Mouse (Mus musculus): ENCODE results near the gene Plcl1.
"Not testable (repeated sequence)": the region's sequence is repeated elsewhere in the genome, so short reads cannot be mapped to it uniquely, and the experiment has no call there.

The Plcl1 gene

DNA sequence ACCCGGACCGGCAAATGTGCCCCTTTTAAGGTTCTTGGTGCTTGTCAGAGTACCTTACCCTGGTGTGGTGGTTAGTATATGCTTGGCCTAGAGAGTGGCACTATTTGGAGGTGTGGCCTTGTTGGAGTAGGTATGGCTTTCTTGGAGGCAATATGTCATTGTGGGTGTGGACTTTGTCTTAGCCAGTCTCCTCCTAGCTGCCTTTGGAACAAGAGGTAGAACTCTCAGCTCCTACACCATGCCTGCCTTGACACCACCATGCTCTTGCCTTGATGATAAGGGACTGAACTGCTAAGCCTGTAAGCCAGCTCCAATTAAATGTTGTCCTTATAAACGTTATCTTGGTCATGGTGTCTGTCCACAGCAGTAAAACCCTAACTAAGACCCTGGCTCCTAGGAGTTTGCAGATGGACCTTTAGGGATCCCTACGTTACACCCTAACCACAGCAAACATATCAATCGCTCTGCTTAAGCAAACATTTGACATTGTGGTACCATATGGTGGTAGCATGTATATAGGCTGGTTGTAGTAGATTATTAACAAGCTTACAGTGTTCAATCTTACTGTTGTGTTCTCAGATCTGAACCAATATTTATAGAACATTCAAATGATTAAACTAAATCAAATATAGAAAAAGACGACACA lies 39.4 kb downstream of the Plcl1 start:
- no peak for DNase-seq

DNA sequence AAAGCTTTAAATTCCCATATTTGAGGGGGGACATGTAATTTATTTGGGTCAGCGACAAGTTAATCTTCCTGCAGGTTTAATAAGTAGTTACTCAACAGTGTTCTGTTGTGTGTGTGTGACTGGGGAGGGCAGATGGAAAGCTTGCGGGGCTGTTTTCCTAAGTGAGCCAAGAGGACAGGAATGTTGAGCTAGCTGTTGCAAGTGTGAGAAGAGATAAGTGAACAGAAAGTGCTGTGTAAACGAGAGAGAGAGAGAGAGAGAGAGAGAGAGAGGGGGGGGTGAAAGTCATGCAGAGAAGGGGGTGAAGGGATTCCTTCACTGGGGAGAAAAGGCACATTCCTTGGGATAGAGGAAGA lies 39.9 kb downstream of the Plcl1 start:
- no peak for DNase-seq

DNA sequence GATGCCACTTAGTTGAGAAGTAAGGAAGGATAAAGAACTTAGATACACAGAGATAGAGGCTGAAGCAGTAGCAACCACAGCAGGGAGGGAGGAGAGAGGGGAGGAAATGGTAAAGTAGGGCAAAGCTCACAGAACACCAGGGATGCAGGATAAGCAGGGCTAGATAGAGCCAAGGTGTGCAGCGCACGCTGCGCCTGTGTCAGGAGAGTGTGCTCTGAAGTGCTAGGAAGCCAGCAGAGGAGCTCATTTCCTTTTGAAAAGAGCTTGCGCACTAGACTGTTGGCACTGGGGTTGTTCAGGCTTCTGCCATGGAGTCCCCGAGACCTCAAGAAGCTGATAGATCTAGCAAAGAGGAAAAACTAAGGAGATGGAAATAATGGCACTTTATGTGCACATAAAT lies 40.6 kb downstream of the Plcl1 start:
- DNase-seq: no peak

DNA sequence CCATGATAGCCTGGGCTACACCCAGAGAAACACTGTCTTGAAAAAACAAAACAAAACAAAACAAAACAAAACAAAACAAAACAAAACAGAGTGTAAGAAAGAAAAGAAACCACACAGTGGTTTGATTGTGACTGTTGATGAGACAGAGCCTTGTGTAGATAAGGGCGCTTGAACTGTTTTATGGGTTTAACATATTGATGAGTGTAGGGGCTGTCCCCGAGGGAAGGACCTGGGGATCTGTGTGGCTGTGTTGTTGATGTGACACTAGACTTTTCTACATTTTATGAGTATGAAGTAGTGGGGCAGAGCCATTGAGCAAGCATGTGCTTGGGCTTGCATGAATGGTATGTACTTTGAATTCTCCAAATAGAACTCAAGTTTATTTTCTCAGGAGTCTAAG lies 41.2 kb downstream of the Plcl1 start:
- DNase-seq: no peak

DNA sequence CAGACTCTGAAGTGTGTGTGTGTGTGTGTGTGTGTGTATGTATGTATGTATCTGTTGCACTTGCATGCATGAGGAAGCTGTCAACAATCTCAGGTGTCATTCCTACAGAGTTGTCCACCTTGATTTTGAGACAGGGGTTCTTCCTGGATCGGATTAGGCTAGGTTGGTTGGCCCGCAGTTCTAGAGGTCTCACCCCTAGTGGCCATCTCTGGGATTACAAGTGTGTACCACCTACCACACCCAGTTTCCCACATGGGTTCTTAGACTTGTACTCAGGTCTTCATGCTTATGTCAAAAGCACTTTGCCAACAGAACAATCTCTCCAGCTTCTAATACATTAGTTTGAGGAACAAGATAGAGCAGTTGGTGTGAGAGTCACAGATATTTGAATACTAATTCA lies 41.9 kb downstream of the Plcl1 start:
- no peak for DNase-seq

DNA sequence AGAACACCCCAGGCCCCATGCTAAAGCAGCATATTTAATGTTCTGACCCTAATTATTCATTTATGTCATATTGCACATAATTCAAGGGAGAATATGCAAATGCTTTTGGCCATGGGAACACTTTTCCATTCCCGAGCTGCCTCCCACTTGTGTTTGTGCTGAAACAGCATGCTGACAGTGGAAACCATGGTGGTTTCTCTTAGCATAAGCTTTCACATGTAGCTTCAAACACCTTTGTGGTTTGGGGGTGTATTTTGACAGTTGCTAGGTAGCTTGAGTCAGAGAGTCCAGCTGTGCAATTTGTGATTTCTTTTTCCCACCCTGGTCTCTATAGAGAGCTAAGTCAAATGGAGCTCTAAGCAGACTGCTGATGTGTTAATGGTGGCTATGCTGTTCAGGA lies 42.4 kb downstream of the Plcl1 start:
- no peak for DNase-seq

DNA sequence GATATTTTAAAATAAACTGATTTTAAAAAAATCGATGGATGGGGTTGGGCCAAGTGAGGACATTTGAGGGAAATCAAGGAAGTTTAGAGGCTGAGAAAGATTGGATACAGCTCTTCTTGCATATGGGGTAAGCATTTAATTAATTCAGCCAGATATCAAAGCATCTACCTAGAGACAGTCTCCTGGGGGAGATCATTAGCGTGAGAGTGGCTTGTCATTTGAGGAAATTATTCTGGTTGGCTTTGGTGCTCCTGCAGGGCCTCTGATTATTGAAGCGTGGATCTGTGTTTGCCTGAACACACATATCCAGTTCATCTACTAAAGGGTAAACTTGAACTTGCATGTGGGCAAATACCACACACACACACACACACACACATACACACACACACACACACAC lies 44.1 kb downstream of the Plcl1 start:
- no peak for DNase-seq

DNA sequence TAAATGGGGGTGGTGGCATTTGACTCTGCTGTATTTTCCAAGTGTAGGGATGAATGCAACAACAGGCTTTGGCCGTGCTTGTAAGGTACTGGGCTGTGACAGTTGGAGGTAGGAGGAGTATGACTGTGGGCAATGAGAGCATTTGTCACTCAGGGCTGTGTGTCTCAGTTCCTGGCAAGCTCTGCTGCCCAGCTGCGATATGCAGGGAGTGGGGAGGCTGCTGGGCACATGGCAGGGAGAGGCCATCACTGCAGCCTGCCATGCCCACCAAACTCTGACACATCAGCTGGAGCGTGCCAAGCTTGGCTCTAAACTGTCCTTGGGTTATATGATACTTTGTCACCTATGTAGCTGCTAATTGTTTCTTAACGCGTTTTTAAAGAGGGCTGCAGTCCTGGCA lies 48.4 kb downstream of the Plcl1 start:
- DNase-seq: peak; percentile 92

DNA sequence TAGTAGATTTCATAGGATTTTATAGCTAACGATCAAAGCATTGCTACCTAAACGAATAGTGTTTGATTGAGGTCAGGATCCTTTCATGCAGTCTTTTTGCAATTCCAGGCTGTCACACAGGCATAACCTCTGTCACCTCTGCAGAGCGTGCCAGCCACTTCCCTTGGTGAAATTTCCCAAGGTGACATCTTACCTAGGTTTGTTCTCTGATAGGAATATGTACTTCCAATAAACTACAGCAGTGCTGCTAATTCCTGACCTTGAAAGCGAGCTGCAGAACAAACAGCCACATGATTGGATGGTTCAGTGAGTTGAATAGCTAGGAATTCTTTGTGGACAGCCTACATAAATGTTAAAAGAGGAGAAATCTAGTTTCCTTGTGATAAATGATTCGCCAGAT lies 56.6 kb downstream of the Plcl1 start:
- no peak for DNase-seq

DNA sequence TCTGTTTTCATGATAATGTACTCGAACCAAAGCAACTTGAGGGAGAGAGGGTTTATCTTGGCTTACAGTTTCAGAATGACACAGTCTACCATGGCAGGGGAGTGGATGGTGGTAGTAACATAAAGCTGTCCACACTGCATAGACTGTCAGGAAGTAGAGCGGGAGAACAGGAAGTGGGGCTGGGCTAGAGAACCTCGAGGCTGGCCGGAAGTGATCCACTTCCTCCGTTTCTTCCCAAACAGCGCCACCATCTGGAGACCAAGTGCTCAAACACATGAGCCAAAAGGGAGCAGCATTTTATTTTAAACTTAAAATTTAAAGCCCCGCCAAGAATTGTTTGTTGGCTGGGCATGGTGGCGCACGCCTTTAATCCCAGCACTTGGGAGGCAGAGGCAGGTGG lies 68.0 kb downstream of the Plcl1 start:
- no peak for DNase-seq

DNA sequence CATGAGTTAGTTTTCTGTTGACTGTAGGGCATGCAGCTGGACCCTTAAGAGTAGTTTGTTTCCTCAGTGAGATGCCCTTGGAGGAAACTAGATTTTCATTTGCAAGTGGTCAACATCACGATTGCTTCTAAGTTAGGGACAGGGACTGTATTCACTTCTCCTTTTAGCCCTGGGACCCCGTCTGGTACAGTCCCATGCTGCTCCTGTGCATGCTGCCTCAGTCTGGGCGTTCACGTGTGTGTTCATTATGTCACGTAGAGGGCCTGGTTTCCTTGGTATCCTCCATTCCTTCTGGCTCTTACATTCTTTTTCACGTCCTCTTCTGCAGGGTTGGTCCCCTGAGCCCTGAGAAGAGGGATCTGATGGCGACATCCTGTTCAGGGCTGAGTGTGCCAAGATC lies 69.3 kb downstream of the Plcl1 start:
- DNase-seq: peak; percentile 80

DNA sequence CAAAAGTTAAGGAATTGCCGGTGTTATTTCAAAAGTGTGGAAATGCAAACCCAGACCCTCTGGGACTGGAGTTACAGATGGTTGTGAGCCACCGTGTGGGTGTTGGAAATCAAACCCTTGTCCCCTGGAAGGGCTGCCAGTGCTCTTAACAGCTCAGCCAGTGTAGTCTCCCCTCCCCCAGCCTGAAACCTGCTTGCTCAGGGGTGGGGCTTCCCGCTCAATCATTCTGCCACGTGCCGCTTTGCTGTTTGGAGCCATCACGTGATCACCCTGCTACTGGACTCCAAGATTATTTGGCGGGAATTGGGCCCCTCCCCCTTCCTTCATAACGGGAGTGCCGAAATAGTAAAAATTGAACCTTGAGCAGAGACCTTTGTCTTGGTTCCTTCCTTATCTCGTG lies 81.7 kb downstream of the Plcl1 start:
- not testable (repeated sequence) for DNase-seq

DNA sequence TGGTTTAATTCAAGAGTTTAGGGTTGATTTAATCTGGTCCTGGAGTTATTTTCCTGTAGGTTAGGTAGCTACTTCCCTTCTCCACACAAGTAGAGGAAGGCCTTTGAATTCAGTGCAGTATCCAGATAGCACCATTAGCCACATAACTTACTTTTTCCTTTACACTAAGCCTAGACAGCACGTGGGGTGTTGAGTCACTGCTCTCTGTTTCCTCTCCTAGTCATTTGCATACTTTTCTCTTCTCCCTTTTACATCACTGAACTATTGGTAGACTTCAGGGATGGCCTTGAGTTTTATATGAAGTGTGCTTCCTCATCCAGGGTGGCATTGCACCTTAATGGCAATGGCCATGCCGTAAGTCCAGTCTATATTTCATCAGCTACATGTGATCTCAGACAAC lies 82.5 kb downstream of the Plcl1 start:
- no peak for DNase-seq

DNA sequence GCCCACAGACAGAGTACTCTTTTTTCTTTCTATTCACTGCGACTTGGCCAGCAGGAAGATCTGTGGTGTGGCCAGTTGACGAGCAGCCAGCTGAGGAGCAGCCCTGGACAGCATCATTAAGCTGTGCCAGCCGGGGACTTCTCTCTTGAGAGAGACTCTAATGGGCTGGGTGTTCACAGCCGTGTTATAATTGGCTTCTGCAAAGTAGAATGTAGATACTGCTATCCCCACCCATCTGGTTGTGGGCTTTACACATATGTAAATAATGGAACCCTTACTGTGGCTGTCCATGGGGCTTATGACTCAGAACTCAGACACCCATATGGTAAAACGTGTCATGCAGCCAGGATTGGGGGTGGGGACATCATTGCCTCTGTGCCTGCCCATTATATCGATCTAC lies 83.6 kb downstream of the Plcl1 start:
- peak; percentile 81 for DNase-seq

DNA sequence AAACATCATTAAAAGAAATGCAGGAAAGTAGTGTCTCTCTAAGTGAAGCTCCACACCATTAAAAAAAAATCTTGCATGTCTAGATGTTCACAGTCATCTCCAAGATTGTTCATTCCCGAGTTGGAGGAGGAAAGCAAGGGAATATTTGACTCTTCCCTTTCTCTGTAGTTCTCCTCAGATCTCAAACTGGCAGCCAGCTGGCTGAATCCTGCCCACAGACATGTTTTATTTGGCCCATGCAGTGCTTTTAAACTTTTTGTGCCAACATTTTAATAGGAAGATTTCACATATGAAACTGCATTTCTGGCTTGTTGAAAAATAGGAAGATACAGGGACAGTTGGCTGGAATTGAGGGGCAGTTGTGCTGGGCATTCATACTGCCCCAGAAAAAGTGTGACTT lies 94.2 kb downstream of the Plcl1 start:
- DNase-seq: peak; percentile 60

DNA sequence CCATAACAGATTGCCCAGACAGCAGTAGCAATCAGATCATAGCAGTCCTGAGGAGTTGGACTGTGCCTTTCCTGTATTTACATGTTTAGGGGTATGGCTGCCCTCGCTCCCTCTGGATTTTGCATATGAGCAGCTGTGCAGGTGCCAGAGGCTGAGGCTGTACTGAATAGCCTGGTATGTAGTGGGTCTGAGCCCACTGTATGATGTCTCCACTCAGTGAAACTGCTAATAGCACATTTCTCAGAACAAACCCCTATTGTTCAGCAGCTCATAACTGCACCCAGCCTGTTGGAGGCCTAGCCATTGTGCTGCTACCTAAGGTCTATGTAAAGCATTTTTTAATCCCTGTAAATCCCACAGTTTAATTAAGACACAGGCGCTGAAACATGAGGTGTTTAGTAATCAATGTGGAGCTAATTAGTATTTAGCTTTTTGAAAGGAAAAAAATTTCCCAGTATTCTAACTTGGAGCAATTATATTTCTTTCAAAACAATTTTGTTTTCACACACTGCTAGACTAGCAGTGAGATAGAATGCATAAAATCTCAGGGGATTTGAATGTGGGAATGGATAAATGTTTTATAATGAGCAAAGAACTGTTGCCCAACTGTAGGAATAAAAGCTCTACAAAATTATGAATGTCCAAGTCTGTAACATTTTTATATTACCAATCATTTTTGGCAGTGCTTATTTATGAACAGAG lies 95.4 kb downstream of the Plcl1 start:
- peak; percentile 15 for DNase-seq

DNA sequence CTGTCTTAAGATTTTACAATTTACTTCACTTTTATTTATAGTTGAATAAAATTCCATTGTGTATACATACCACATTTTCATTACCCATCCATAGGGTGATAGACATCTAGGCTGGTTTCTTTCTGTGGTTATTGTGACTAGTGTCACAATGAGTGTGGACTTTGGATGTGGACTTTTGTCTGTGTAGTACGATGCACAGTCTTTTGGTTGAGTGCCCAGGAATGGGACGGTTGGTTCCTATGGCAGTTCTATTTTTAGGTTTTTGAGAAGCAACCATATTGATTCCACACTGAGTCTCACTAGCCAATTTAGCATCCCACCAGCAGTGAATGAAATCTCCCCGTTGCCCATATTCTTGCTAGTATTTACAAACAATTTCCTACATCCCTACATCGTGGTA lies 100.1 kb downstream of the Plcl1 start:
- DNase-seq: no peak

DNA sequence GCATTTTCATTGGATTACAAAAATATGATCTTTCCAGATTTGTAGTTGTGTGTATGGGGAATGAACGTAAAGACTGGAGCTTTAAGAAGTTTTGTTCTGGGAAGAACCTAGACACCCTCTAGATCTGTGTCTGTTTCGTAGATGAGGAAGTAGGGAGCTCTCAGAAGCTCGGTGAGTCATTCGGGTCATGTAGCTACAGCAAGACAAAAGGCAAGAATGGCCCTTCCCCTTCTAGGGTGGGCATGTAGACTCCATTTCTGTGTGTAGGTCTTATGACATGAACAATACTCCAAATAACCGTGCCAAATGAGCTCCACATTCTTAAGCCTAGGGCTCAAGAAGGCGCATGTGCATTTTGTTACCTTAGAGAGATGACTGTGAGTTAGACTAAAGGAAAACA lies 101.3 kb downstream of the Plcl1 start:
- DNase-seq: peak; percentile 28

DNA sequence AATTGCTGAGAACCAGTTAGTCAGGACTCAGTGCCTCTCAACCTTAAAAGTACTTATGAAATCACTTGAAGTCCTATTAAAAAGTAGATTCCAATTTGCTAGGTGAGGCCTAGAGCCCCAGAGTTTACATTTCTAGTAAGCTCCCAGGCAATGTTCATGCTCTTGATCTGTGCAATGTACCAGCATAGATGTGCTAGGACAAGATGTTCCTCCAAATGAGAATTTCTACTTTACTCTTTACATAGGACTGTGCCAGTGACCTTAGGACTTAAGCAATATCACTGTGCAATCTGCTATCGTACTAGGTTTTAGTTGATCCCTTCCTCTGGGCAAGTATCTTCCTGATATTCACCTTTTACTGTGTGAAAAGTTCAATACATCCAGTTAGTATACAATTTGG lies 103.9 kb downstream of the Plcl1 start:
- no peak for DNase-seq

DNA sequence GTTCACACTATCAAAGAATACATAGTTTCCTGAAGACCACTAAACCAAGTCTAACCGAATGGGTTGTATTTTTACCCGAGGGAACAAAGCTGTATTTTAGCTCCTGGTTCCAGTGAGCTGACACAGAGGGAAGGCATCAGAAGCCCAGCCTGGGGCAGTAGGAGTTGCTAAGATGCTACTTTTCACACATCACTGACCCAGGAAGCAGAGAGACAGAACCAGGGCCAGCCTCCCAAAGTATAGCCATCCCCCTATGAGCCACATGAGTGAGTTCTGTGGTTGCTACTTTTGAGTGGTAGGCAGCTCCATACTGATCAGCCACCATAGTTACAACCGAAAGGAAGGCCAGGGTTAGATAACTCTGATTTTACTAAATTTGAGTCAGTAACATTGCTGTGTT lies 106.4 kb downstream of the Plcl1 start:
- DNase-seq: no peak

DNA sequence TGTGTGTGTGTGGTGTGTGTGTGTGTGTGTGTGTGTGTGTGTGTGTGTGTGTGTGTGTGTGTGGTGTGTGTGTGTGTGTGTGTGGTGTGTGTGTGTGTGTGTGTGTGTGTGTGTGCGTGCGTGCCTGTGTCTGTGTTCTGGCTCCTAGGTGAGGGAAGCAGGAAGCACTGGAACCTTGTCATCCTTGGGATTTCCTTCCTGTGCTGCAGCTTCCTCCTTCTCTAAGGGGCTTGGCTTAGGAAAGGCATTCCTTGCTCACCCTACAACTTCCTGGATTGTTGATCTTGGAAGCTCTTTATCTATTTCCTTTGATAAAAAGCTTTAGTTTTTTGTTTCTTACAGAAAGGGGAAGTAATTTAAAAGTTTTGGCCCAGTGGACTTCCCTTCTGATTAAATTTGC lies 107.1 kb downstream of the Plcl1 start:
- DNase-seq: not testable (repeated sequence)

DNA sequence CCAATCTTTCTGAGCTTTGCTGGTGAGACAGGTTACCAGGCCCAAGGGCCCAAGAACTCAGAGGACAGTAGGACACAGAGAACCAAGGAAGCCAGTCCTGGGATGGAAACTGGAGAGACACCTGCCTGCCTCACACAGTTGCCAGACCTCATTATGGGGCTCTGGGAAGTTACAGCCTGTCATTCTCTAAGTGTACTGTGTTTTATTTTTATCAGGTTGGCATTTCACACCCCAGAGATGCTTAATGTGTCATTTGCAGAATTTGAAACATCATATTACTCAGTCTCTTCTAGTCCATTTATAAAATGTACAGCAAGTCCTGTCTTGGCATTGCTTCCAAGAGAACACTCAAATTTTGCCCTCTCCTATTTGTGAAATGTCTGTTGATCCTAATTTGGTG lies 111.5 kb downstream of the Plcl1 start:
- DNase-seq: peak; percentile 18

DNA sequence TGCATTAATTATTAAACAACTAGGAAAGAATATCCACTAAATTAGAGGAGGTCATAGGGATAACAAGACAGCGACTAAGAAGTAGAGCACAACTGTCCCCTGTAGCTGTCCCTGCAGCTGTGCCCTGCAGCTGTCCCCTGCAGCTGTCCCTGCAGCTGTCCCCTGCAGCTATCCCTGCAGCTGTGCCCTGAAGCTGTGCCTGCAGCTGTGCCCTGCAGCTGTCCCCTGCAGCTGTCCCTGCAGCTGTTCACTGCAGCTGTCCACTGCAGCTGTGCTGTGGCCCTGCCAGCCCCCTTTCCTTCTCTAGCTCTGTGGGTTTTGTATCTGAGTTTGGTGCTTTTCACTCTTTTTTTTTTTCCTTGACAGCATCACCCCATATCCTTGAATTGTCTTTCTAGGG lies 118.2 kb downstream of the Plcl1 start:
- no peak for DNase-seq

DNA sequence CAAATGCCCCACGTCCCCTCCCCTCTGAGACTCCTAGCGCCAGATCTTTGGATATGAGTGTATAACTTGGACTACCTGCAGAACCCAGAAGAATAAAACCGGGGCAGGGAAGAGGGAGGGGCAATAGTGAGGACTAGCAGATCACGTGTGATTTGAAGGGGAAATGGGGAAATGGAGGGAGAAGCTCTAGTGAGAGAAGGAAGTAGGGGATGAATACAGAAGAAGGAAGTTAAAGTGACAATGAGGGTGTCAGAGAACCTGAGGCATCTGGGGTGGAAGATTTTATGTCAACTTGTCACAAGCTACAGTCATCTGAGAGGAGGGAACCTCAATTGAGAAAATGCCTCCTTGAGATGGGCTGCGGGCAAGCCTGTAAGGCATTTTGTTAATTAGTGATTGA lies 119.4 kb downstream of the Plcl1 start:
- DNase-seq: no peak

DNA sequence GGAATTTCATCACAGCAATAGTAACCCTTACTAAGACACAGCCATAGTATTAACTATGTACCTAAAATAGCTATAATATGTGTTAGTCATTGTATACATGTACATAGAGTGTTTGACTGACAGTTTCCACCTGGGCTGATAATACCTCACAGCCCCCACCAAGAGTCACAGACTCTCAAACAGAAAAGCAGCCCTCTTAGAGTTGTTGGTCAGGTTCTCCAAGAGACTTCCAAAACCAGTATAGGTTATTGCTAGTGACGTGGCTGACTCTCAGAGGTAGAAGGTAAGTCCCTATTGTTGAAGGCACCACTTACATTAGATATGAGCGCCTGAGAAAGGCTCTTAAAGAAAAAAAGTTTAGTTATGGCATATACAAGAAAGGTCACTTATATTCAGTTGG lies 120.0 kb downstream of the Plcl1 start:
- no peak for DNase-seq

Data from layer of hippocampus, adult 9-11 months (tissue).